Mouse (Mus musculus) hindbrain, embryonic 11.5 days (tissue): ENCODE measurements around the gene Tmod1. TPM values are rescaled to one million over a fixed set of nuclear protein-coding genes. Genes with fewer than 3 reads are reported as not detected.

Experiments used
- ATAC-seq: fragments of 200-750 bp; cut with Nextera tagmentation; 2 replicates; pipeline ENCODE4 v1.8.0; 2017; ENCODE audit warnings: mild to moderate bottlenecking, moderate TSS enrichment, moderate library complexity; ENCODE audit not compliant: low FRiP score
- DNase-seq: peaks from one replicate; pipeline ENCODE4 v3.0.0-alpha.2; 2015; ENCODE audit warnings: low spot score
- H3K27ac ChIP-seq: fragments of 300-500 bp; sonication (generic); 2 replicates; pipeline ENCODE4 v1.5.1; 2014; ENCODE audit warnings: mild to moderate bottlenecking, low read depth, low read length
- H3K27me3 ChIP-seq: fragments of 300-500 bp; sonication (generic); 2 replicates; pipeline ENCODE4 v1.6.1; 2014; ENCODE audit warnings: mild to moderate bottlenecking, low read length, moderate library complexity, mixed read lengths; ENCODE audit not compliant: control insufficient read depth, insufficient read depth
- H3K36me3 ChIP-seq: fragments of 300-500 bp; sonication (generic); 2 replicates; pipeline ENCODE4 v1.6.1; 2014; ENCODE audit warnings: mild to moderate bottlenecking, low read length, moderate library complexity, mixed read lengths; ENCODE audit not compliant: control insufficient read depth, insufficient read depth
- H3K4me1 ChIP-seq: fragments of 300-500 bp; sonication (generic); replicated peaks from 2 replicates; pipeline ENCODE4 v1.6.1; 2014; ENCODE audit warnings: low read length, mixed read lengths; ENCODE audit not compliant: control insufficient read depth, insufficient read depth
- H3K4me2 ChIP-seq: fragments of 300-500 bp; sonication (generic); replicated peaks from 2 replicates; pipeline ENCODE4 v1.6.1; 2014; ENCODE audit warnings: mild to moderate bottlenecking, low read depth, low read length
- H3K4me3 ChIP-seq: fragments of 300-500 bp; sonication (generic); 2 replicates; pipeline ENCODE4 v1.5.1; 2014; ENCODE audit warnings: low read depth, low read length
- H3K9ac ChIP-seq: fragments of 300-500 bp; sonication (generic); 2 replicates; pipeline ENCODE4 v1.6.1; 2014; ENCODE audit warnings: low read depth, low read length
- H3K9me3 ChIP-seq: fragments of 300-500 bp; sonication (generic); 2 replicates; pipeline ENCODE4 v1.6.1; 2016; ENCODE audit warnings: low read length; ENCODE audit not compliant: control insufficient read depth
- WGBS: fragments of 180-500 bp; shearing (Covaris S2); extraction: QIAGEN DNeasy Blood & Tissue Kit; methylation state at CpG from one replicate; pipeline ENCODE4 v1.1.7; 2014; 5-methylcytosine and 5-hydroxymethylcytosine counted together
- polyA plus RNA-seq: library from polyadenylated mRNA; unstranded; fragments of >200 nt; fragmentation: Nextera tagmentation; extraction: Ambion mirVana; gene quantifications from 2 replicates; pipeline ENCODE4 v1.2.1, GENCODE M21; 2014

The Tmod1 gene
- polyA plus RNA-seq, 1 experiment from 2014 or later, result 3.6 TPM

DNA sequence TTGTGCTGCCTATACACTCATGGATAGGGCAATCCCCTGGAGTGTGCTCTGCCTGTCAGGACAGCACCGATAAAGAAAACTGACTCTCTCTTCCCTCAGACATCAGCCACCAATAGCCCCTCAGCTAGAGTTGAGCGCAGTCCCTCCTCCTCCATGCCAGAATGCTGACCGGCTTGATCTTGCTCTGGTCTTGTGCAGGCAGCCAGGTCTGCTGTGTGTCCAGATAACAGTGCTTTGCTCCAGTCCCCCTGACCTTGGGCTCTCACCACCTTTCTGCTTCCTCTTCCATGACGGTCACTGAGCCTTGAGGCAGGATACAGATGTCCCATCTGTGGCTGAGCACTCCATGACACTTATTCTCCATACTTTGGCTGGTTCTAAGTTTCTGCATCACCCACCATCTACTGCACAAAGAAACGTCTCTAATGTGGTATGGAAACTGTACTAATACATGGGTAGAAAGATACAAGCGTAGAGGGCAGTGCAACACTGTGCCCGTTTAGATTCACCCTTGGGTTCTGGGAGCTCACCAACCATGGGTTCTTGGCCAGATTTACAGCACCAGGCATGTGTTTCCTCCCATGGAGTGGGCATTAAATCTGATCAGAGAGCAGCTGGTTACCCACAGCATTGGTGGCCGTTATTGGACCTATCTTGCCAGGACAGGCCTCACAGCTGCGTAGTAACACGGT is 63.5 kb downstream of the Tmod1 start:
- Histone ChIP-seq H3K27ac (no peak overlapping the region), H3K4me1 (0 out of 2 replicates have a peak, but pooled peaks cover 2% of the 10 kb centered on the region), H3K27me3 (no peaks in the 10 kb centered on the region), H3K9me3 (no peaks in the 10 kb centered on the region), H3K36me3 (no peaks in the 10 kb centered on the region), H3K4me2 (no peak overlapping the region), H3K4me3 (no peak overlapping the region), H3K9ac (no peak overlapping the region)
- 92% methylated on average over 10 of the region's 10 CpGs for WGBS
- ATAC-seq (no peak), DNase-seq (no peak)

DNA sequence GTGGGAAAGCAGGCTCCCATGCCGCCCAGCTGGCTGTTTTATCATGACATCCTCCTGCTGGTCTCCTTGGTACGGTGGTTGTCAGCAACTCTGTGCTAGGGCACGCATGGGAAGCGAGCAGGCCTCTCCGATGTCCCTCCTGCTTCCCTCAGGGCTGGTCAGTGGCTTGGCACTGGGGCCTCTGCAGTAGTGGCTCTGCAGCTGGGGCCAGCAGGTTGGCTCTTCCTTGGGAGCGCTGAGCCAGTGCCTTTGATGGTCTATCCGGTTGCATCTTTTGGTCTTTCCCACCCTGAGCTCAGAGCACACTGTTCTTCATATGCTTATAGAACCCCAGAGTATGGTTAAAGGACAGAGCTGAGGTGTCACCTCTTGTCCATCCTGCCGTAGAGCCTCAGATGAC is 71.3 kb downstream of the Tmod1 start:
- H3K36me3 ChIP-seq, result no peaks in the 10 kb centered on the region; the same call in 1 of the 2 replicates
- no peaks in the 10 kb centered on the region for H3K9me3 ChIP-seq
- no peak overlapping the region for H3K4me3 ChIP-seq
- no peak for DNase-seq
- H3K27ac ChIP-seq, result no peak overlapping the region
- no peak overlapping the region for H3K4me2 ChIP-seq
- H3K27me3 ChIP-seq, result no peaks in the 10 kb centered on the region
- H3K9ac ChIP-seq, result no peak overlapping the region
- 92% methylated on average over 8 of the region's 8 CpGs for WGBS
- no peak for ATAC-seq
- H3K4me1 ChIP-seq, result no peaks in the 10 kb centered on the region

GRCm38 (mm10) chr4:46111361-46111760 is 72.6 kb downstream of the Tmod1 start:
- H3K9me3 ChIP-seq, result no peaks in the 10 kb centered on the region
- 77% methylated on average over 3 of the region's 3 CpGs for WGBS
- no peak overlapping the region for H3K9ac ChIP-seq
- no peaks in the 10 kb centered on the region for H3K27me3 ChIP-seq
- no peaks in the 10 kb centered on the region for H3K4me1 ChIP-seq
- DNase-seq (no peak), ATAC-seq (no peak)
- no peak overlapping the region for H3K27ac ChIP-seq
- H3K4me3 ChIP-seq, result no peak overlapping the region
- no peak overlapping the region for H3K4me2 ChIP-seq
- H3K36me3 ChIP-seq, result peaks cover 2% of the 10 kb centered on the region; the same call in 1 of the 2 replicates

DNA sequence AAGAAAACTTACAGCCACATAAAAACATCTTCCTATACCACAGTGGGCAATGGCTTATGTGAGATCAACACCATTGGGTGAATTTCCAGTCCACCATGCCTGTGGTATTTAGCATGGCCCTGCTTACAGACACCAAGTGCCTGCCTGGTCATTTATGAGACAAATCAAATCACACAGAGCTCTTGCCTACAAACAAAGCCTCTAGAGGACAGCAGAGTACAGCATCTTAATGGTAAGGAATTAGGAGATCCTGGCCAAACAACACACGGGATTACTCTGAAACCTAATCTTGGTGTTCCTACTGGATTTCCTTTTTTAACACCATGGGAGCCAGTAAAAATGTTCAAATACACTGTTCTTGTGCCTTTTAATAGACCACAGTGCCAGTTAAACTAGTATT is 76.6 kb downstream of the Tmod1 start:
- H3K27me3 ChIP-seq, result no peaks in the 10 kb centered on the region
- H3K36me3 ChIP-seq, result peaks cover 10% of the 10 kb centered on the region; the same call in 1 of the 2 replicates
- no peak overlapping the region for H3K27ac ChIP-seq
- 81% methylated on average over 1 of the region's 1 CpGs for WGBS
- no peak overlapping the region for H3K9ac ChIP-seq
- H3K4me1 ChIP-seq, result no peaks in the 10 kb centered on the region
- no peak overlapping the region for H3K4me3 ChIP-seq
- H3K4me2 ChIP-seq, result no peak overlapping the region
- DNase-seq (no peak), ATAC-seq (no peak)
- no peaks in the 10 kb centered on the region for H3K9me3 ChIP-seq

- no peak overlapping the region for H3K4me2 ChIP-seq
- no peaks in the 10 kb centered on the region for H3K27me3 ChIP-seq
- H3K9ac ChIP-seq, result no peak overlapping the region
- ATAC-seq (no peak), DNase-seq (no peak)
- no peak overlapping the region for H3K4me3 ChIP-seq
- 86% methylated on average over 9 of the region's 10 CpGs for WGBS
- H3K9me3 ChIP-seq, result no peaks in the 10 kb centered on the region
- no peak overlapping the region for H3K27ac ChIP-seq
- H3K36me3 ChIP-seq, result peaks cover 13% of the 10 kb centered on the region
- no peaks in the 10 kb centered on the region for H3K4me1 ChIP-seq
These were observed 77.9 kb downstream of the Tmod1 start for GRCm38 (mm10) chr4:46116544-46117175.

- H3K4me1 ChIP-seq, result no peaks in the 10 kb centered on the region
- no peaks in the 10 kb centered on the region for H3K9me3 ChIP-seq
- no peak overlapping the region for H3K4me2 ChIP-seq
- H3K36me3 ChIP-seq, result peaks cover 13% of the 10 kb centered on the region
- DNase-seq (no peak), ATAC-seq (no peak)
- no peak overlapping the region for H3K9ac ChIP-seq
- no peak overlapping the region for H3K4me3 ChIP-seq
- no peaks in the 10 kb centered on the region for H3K27me3 ChIP-seq
- WGBS, result 95% methylated on average over 4 of the region's 4 CpGs
- H3K27ac ChIP-seq, result no peak overlapping the region
These were observed 78.8 kb downstream of the Tmod1 start for GRCm38 (mm10) chr4:46117536-46117935.

- Histone ChIP-seq H3K27me3 (no peaks in the 10 kb centered on the region), H3K36me3 (peaks cover 17% of the 10 kb centered on the region), H3K4me2 (no peak overlapping the region), H3K4me1 (no peaks in the 10 kb centered on the region), H3K9me3 (no peaks in the 10 kb centered on the region), H3K27ac (no peak overlapping the region), H3K9ac (no peak overlapping the region), H3K4me3 (no peak overlapping the region)
- ATAC-seq, result no peak
- 93% methylated on average over 14 of the region's 14 CpGs for WGBS
- no peak for DNase-seq
These were observed 80.9 kb downstream of the Tmod1 start for GRCm38 (mm10) chr4:46119514-46120094.

DNA sequence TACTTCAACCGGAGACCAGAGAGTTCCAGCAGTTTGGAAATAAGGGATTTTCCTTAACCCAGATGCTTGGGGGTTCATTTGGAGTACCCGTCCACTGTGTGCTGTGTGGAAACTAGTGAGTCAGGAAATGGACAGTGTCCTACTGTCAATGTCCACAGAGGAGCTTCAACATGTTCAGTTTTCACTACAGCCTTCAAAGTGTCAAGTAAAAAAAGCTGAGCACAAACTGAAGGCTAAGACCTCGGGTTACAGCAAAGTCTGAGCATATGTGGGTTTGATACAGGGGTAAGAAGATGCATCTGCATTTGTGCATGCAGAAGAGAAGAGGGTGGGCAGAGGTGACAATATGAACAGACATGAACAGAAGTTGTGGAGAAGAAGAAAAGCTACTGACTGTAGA is 82.0 kb downstream of the Tmod1 start:
- Histone ChIP-seq H3K9ac (no peak overlapping the region), H3K4me3 (no peak overlapping the region), H3K27ac (no peak overlapping the region), H3K27me3 (no peaks in the 10 kb centered on the region), H3K9me3 (no peaks in the 10 kb centered on the region), H3K4me1 (no peaks in the 10 kb centered on the region), H3K36me3 (peaks cover 22% of the 10 kb centered on the region), H3K4me2 (no peak overlapping the region)
- DNase-seq, result no peak
- no peak for ATAC-seq
- 90% methylated on average over 3 of the region's 3 CpGs for WGBS

- Histone ChIP-seq H3K9ac (no peak overlapping the region), H3K27me3 (no peaks in the 10 kb centered on the region), H3K4me2 (no peak overlapping the region), H3K27ac (no peak overlapping the region), H3K4me1 (no peaks in the 10 kb centered on the region), H3K9me3 (no peaks in the 10 kb centered on the region), H3K36me3 (peaks cover 15% of the 10 kb centered on the region; the same call in 1 of the 2 replicates), H3K4me3 (no peak overlapping the region)
- DNase-seq (no peak), ATAC-seq (no peak)
- 93% methylated on average over 6 of the region's 6 CpGs for WGBS
These were observed 84.6 kb downstream of the Tmod1 start for GRCm38 (mm10) chr4:46123358-46123757.
